Mouse (Mus musculus) urinary bladder, postnatal 25 days (tissue): ENCODE data around the gene Rufy4.

ENCODE experiments used
- DNase-seq: peaks from one replicate; pipeline ENCODE4 v3.0.0; 2022; ENCODE audit warnings: low spot score

The Rufy4 gene

GRCm38 (mm10) chr1:74106214-74106613 lies 19.1 kb upstream of the Rufy4 start:
- no peak for DNase-seq

DNA sequence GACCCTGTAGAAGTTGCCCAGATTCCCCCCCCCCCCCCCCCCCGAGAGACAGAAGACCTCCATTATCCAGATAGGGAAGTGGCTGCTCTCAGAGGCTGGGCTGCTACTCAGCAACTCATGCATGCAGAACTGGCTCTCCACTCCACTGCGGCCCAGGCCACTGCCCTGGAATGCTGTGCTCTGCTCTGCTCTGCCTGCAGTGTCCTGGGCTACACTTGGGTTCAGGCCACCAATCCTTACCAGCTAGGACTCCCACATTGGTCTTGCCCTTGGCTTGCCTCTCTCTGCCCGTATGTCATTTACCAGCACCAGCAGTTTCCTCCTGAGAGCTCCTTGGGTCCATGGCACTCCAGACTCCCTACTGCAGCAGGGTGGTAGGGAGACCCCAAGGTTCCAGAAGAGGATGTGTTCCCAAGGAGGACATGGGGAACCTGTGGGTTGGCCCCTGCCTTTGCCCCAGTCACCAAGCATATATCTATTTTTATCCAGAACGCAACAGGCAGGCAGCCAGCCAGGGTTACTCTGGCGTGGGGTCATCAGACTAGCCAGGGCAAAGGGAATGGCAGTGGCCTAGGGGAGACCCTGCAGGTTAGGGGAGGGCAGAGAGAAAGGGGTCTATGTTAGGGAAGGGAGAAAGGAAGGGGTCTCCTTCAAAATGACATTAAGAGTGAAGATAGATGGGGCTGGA lies 17.3 kb upstream of the Rufy4 start:
- no peak for DNase-seq

DNA sequence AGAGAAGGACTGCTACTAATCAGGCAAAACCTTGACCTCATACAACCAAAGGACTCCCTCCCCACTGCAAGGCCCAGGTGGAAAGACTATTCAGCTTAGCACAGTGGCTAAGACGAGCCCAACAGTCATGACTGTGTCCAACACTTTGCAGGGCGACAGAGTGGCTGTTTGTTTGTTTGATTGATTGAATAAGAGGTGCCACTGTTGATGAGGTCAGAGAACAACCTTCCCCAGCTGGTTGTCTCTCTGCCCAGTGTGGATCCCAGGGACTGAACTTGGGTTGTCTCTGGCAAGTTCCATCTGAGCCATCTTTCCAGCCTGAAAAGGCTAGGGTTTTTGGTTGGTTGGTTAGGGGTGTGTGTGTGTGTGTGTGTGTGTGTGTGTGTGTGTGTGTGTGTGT lies 15.7 kb upstream of the Rufy4 start:
- no peak for DNase-seq

GRCm38 (mm10) chr1:74110932-74111695 lies 14.2 kb upstream of the Rufy4 start:
- no peak for DNase-seq

DNA sequence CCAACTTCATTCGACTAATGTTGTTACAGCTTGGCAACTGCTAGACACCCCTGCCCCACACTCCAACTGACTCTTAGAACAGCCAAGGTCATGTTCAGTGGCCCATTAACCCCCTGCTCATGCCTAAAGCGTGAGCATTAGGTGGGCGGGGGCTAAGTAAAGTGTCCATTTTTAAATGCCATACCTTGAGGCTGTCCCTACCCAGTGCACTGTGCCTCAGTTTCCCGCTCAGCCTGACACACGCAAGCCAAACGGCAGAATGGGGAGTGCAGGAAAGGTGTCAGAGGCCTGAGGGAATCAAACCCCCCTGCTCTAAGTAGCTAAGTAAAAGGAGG lies 13.7 kb upstream of the Rufy4 start:
- DNase-seq = no peak

- DNase-seq = no peak
Observed at GRCm38 (mm10) chr1:74113071-74113470, 12.3 kb upstream of the Rufy4 start.

DNA sequence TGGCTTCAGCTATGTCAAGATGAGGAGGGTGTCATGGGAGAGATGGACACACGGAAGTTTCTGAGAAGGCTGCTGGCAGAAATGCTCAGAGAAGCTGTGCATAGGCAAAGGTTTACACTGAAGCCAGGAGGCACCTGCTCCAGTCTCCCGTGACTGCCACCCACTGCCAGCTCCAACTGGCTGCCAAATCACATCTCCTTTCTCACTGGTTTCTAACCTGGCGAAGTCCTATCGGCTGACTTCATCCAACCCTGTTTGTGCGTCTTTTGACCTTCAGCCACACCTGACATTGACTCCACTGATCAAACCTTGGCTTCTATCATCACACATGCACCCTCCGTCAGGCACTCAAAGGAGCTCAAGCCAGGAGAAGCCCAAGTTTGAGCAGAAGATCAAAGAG lies 7.5 kb upstream of the Rufy4 start:
- DNase-seq = no peak

GRCm38 (mm10) chr1:74119115-74119514 lies 6.2 kb upstream of the Rufy4 start:
- peak; percentile 33 for DNase-seq

DNA sequence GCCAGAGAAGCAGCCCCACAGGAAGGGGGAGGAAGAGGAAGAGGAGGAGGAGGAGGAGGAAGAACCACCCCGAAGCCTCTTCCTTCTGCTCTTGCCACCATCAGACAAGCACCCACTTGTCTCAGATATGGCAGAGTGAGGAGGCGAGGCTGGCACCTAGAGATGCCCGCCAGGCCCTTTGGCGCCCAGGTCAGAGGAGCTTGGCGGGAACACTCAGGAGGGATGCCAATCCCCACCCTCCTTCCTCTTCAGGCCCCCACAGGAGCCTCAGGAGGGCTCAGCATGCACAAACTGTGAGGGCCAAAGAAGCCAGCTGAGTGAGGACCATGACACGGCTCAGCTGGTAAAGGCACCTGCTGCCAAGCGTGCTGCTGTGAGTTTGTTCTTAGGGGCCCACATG lies 4.2 kb upstream of the Rufy4 start:
- DNase-seq = no peak

DNA sequence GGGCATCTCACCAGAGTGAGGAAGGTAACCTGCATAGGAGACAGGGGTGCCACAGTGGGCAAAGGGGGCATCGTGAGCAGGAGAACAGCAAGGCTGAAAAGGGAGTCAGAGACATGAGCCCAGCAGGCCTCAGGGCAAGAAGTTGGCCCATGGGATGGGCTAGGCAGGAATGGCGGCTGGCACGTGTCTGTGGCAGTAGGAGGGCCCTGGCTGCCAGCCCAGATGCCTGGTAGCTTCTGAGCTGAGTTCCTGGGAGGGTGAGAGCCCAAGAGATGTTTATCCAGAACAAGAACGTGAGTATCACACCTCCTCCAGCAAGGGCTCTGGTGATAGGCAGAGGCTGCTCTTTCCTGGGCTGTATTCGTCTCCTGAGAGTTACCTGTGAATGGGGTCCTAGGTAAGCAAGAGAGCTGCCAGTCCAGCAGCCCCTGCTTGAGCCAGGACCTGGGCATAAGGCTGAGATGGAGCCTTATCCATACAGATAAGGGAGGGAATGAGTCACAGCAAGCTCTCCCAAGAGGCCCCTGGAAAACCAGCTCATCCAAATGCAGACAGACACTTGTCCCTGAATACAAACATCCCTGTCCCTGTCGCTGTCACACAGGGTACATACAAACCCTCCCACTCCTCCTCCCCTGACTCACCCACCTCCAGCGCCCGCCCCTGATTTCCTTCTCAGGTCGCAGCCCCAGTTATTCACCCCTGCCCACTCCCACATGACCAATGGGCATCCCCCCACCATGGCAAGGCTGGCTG lies 3.3 kb upstream of the Rufy4 start:
- DNase-seq = peak; percentile 49

DNA sequence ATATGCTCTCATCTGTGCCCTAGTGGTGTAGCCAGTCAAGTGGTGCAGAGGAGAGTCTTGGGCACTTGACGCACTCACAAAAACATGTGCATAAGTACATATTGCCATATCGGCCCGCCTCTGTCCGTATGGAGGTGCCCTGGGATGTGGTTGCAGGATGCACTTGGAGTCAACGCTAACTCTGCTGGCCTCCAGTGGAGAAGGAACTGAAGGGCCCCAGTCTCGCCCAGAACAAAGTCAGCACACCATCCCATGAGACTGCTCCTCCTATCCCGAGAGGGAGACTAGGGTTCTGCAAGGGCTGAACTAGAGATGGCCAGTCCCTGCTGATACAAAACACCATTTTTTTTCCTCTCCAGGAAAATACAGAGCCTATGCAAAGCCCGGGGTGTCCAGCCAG lies 2.1 kb upstream of the Rufy4 start:
- DNase-seq = no peak

- peak; percentile 34 for DNase-seq
Observed at GRCm38 (mm10) chr1:74124021-74124981, 1.0 kb upstream of the Rufy4 start, which contains the start of gene Tns1. TSS of gene Tns1 (minus strand) at chr1:74124449.

DNA sequence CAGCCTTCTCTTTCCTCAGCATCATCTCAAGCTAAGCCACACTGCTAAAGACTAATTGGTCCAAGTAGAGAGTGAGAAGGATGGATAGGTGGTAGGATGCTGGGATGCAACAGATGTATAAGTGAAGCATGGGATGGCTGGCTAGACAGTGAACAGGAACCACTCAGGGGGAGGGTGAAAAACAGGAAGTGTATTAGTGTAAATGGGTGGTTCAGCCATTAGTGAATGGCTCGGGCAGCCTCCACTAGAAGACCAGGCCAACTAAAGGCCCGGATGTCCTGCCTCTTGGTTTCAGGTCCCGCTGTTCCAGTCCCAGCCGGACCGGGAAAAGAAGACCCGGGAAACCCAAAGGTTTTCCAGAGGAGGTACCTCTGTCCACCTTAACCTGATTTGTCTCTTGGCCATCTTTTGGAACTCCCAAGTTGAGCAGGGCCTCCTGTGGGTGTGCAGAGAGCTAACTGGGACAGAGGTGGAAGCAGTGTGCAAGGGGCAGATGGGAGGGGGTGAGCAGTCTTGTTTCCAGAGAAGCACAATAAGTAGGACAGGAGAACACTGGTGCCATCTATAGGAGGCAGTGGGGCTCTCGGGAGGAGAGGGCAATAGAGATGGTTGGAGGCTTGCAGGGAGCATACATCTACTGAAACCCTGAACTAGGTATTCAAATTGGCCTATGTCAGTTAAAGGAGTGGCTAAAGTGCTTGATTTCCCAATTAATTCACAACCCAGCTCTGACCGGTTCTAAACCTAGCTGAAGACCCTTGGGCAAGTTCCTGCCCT lies 5.7 kb downstream of the Rufy4 start:
- no peak for DNase-seq

DNA sequence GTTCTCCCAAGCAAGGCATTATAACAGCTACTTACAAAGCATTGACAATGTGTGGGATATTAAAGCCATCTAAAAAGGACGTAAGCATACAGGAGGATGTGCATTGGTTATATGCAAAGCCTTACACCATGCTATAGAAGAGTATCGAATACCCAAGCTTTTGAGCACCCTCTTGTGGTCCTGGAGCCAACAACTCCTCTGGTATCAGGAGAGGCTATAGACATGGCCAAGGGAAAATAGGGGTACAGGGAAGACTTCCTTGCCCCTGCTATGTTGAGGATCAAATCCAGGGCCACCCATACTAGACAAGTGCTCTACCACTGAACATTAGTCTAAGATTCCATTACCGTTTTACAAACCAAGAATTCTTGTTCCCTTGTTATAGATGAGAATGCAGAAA lies 6.7 kb downstream of the Rufy4 start:
- no peak for DNase-seq

DNA sequence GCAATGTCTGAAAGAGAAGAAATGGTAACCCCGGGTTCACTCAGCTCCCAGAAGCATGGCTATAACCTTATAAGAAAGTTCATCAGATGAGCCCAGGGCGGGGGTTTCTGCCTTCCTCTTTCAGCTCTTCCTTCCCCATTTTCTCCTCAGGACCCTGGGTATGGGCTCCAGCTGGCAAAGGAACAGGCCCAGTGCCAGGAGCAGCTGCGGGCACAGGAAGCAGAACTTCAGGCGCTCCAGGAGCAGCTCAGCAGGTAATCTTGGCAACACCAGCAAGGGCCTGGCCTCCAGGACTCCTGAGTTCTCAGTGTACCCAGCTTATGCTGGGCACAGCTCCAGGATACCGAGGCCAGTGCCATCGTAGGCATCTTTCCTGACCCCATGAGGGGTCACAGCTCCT lies 8.6 kb downstream of the Rufy4 start:
- DNase-seq = no peak

GRCm38 (mm10) chr1:74135326-74135950 lies 10.1 kb downstream of the Rufy4 start:
- no peak for DNase-seq

GRCm38 (mm10) chr1:74139415-74139814 lies 14.1 kb downstream of the Rufy4 start:
- DNase-seq = no peak

DNA sequence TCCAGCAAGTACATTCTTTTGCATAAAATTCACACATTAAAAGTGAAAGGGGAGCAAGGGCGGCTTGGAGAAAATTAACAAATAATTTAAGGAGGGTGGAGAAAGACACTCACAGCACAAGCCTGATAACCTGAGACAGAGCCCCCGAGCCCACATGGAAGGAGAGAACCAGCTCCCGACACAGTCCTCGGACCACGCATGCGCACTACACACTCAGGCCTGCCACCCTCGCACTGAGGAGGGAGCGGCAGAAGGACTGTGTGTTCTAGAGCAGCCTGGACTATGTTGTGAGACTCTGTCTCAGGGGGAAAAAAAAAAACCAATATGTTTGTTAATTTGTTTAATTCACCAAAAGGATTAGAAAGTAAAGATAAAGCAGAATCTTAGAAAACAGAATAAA lies 16.4 kb downstream of the Rufy4 start:
- DNase-seq = no peak

DNA sequence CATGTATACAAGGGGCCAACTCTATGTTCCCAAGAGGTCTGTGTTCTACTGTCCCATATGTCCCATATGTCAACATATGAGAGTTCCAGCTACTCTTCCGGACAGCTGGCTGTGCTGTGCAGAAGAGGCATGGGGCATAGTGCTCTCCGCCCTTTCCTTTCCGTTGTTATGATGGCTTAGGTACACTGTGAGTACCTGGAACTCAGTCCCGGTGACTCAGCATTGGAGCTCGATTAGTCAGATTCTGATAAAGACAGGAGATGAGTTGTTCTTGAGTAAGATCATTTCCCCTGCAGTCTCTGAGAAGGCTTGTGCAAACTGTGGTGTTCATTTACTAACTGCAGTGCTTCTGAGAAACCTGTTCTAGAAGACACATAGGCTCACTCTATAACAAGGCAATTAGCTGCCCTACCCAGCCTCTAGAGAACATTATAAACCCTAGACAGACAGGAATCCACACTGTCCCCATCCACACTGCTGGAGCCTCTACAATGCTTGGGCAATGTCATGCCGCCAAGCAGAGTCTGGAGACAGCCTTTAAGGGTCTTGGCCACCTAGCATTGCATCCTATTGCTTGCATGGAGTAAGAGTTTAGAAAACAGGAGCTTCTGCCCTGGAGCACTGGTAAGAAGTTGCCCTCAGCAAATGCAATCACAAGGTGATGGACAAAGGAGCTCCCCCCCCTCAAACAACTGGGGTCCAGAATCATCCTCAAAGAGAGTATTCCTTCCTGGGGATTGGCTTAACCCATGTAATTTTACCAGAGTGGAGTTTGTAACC lies 24.0 kb downstream of the Rufy4 start:
- no peak for DNase-seq

- no peak for DNase-seq
Observed at GRCm38 (mm10) chr1:74150101-74150500, 24.8 kb downstream of the Rufy4 start.
